Mouse (Mus musculus): ENCODE results near the gene Pdcd1lg2. TPM values are rescaled to one million over a fixed set of nuclear protein-coding genes. Genes with fewer than 3 reads are reported as not detected.

The Pdcd1lg2 gene
- polyA plus RNA-seq, 1 experiment = not detected

DNA sequence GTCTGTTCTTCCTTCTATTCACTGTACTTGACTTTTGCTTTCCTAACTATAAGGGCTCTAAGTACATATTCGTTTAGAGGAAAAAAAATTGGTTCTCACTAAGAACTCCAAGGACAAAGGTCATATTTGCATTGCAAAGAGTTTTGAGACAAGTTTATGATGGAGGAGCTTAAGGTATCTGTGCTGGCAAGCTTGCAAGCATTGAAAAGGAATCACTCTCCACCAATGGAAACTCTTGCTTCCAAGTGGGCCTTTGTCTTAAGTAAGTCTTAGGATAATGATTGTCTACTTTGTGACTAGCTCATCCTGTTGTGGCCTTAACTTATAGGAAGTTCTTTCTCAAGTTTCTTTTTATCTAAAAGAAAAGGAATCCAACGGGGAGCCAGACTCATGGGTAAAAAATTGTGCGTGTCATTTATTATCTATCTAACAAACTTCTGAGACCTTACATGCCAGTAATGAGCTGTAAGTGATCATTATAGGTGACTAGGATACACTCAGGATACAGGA is 5.7 kb downstream of the Pdcd1lg2 start:
- no peak overlapping the region for H3K4me3 ChIP-seq (replicated peaks; ENCODE audit: insufficient read depth, low read depth, low read length)
- no peak for DNase-seq
- whole genome bisulfite sequencing = 83% methylated on average over 3 of the region's 3 CpGs
- TF ChIP-seq POLR2A (IDR thresholded peaks at IDR 0.05; ENCODE audit: borderline replicate concordance, insufficient read depth, low read length) = no peak
- no peak for TF ChIP-seq CTCF (IDR thresholded peaks at IDR 0.05; ENCODE audit: borderline replicate concordance, insufficient read depth, low read depth, low read length)
- no peaks in the 10 kb centered on the region for H3K27me3 ChIP-seq (ENCODE audit: control insufficient read depth, insufficient read depth, low read length)
- no peak overlapping the region for H3K27ac ChIP-seq (ENCODE audit: insufficient read depth, low read length)
- no peaks in the 10 kb centered on the region for H3K4me1 ChIP-seq (ENCODE audit: control insufficient read depth, insufficient read depth, low read length)

- no peak for DNase-seq
- no peak overlapping the region for H3K4me3 ChIP-seq (replicated peaks; ENCODE audit: insufficient read depth, low read depth, low read length)
- no peaks in the 10 kb centered on the region for H3K4me1 ChIP-seq (ENCODE audit: control insufficient read depth, insufficient read depth, low read length)
- H3K27me3 ChIP-seq (ENCODE audit: control insufficient read depth, insufficient read depth, low read length) = no peaks in the 10 kb centered on the region
- TF ChIP-seq CTCF (IDR thresholded peaks at IDR 0.05; ENCODE audit: borderline replicate concordance, insufficient read depth, low read depth, low read length) (no peak), POLR2A (IDR thresholded peaks at IDR 0.05; ENCODE audit: borderline replicate concordance, insufficient read depth, low read length) (no peak)
- no peak overlapping the region for H3K27ac ChIP-seq (ENCODE audit: insufficient read depth, low read length)
- WGBS = 74% methylated on average over 2 of the region's 2 CpGs
Observed at GRCm38 (mm10) chr19:29417188-29417587, 6.5 kb downstream of the Pdcd1lg2 start.

DNA sequence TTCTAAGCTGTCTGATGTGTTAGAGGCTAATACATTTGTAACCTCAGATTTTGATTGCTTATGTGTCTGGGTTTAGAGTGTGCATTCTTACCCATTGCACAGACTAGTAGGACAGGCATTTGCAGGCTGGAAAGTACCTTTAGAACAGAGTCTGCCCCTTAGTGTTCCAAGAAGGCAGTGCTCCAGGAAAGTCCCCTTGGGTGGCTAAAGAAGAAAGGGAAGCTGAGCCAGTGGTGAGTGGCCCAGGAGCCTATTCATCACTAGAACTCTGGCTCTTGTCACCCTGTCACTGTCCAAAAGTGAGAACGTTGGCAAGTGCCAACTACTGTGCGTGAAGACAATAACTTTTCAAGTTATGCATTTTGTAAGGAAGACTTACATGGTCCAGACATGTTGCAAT is 7.2 kb downstream of the Pdcd1lg2 start:
- TF ChIP-seq CTCF (IDR thresholded peaks at IDR 0.05; ENCODE audit: borderline replicate concordance, insufficient read depth, low read depth, low read length) (no peak), POLR2A (IDR thresholded peaks at IDR 0.05; ENCODE audit: borderline replicate concordance, insufficient read depth, low read length) (no peak)

DNA sequence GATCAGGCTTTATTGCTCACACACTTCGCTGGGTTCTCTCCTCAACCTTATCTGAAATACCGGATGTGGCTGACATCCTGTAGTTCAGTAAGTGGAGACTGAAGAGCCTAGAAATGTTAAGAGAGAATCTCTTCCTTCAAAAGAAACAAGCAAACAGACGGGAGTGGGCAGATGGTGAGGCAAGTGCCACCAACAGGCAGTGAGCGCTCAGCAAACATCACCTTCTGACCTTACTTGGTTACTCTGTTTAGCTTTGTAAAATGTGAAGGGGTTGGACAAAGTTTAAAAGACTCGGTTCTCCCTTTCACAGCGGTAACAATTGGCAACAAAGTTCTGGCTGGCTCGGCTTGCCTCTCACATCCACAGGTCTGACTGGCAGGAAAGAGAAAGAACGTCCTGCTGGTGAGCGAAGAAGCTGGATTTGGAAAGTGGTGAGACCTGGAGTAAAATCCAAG is 8.0 kb downstream of the Pdcd1lg2 start:
- Histone ChIP-seq H3K27me3 (ENCODE audit: control insufficient read depth, insufficient read depth, low read length) (no peaks in the 10 kb centered on the region), H3K27ac (ENCODE audit: insufficient read depth, low read length) (no peak overlapping the region), H3K4me1 (ENCODE audit: control insufficient read depth, insufficient read depth, low read length) (no peaks in the 10 kb centered on the region), H3K4me3 (replicated peaks; ENCODE audit: insufficient read depth, low read depth, low read length) (no peak overlapping the region)
- no peak for DNase-seq
- no peak for TF ChIP-seq POLR2A (IDR thresholded peaks at IDR 0.05; ENCODE audit: borderline replicate concordance, insufficient read depth, low read length)
- no peak for TF ChIP-seq CTCF (IDR thresholded peaks at IDR 0.05; ENCODE audit: borderline replicate concordance, insufficient read depth, low read depth, low read length)
- WGBS = 22% methylated on average over 9 of the region's 9 CpGs

More for the DNA sequence above, 7.2 kb downstream of the Pdcd1lg2 start:
- no peak overlapping the region for H3K27ac ChIP-seq (ENCODE audit: insufficient read depth, low read length)
- WGBS = 30% methylated on average over 2 of the region's 2 CpGs
- H3K4me3 ChIP-seq (replicated peaks; ENCODE audit: insufficient read depth, low read depth, low read length) = no peak overlapping the region
- no peaks in the 10 kb centered on the region for H3K4me1 ChIP-seq (ENCODE audit: control insufficient read depth, insufficient read depth, low read length)
- no peaks in the 10 kb centered on the region for H3K27me3 ChIP-seq (ENCODE audit: control insufficient read depth, insufficient read depth, low read length)
- DNase-seq = no peak

DNA sequence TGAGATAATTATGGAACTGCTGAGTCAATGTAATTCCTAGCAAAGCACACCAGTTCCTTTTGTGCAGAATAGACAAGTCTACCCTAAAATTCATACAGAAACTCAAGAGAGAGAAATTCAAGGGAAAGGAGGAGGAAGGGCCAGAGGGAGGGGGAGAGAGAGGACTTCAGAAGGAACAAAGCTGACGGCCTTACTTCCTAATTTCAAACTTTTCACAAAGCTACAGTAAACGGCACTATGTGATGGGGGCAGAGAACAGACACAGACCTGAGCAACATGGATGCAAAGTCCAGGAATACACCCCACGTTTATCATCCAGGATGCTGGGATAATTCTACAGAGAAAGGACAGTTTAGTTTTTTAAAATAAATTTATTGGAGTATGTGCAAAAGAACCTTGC is 8.8 kb downstream of the Pdcd1lg2 start:
- WGBS = 73% methylated on average over 3 of the region's 3 CpGs
- Histone ChIP-seq H3K27me3 (ENCODE audit: control insufficient read depth, insufficient read depth, low read length) (no peaks in the 10 kb centered on the region), H3K4me1 (ENCODE audit: control insufficient read depth, insufficient read depth, low read length) (no peaks in the 10 kb centered on the region), H3K4me3 (replicated peaks; ENCODE audit: insufficient read depth, low read depth, low read length) (no peak overlapping the region), H3K27ac (ENCODE audit: insufficient read depth, low read length) (no peak overlapping the region)
- TF ChIP-seq CTCF (IDR thresholded peaks at IDR 0.05; ENCODE audit: borderline replicate concordance, insufficient read depth, low read depth, low read length) (no peak), POLR2A (IDR thresholded peaks at IDR 0.05; ENCODE audit: borderline replicate concordance, insufficient read depth, low read length) (no peak)
- DNase-seq = no peak

GRCm38 (mm10) chr19:29419946-29420345 is 9.2 kb downstream of the Pdcd1lg2 start:
- no peak for TF ChIP-seq CTCF (IDR thresholded peaks at IDR 0.05; ENCODE audit: borderline replicate concordance, insufficient read depth, low read depth, low read length)
- TF ChIP-seq POLR2A (IDR thresholded peaks at IDR 0.05; ENCODE audit: borderline replicate concordance, insufficient read depth, low read length) = no peak
- no peak for DNase-seq

GRCm38 (mm10) chr19:29420397-29420796 is 9.7 kb downstream of the Pdcd1lg2 start:
- no peak for DNase-seq
- Histone ChIP-seq H3K27me3 (ENCODE audit: control insufficient read depth, insufficient read depth, low read length) (no peaks in the 10 kb centered on the region), H3K4me3 (replicated peaks; ENCODE audit: insufficient read depth, low read depth, low read length) (no peak overlapping the region), H3K4me1 (ENCODE audit: control insufficient read depth, insufficient read depth, low read length) (no peaks in the 10 kb centered on the region), H3K27ac (ENCODE audit: insufficient read depth, low read length) (no peak overlapping the region)
- TF ChIP-seq CTCF (IDR thresholded peaks at IDR 0.05; ENCODE audit: borderline replicate concordance, insufficient read depth, low read depth, low read length) (no peak), POLR2A (IDR thresholded peaks at IDR 0.05; ENCODE audit: borderline replicate concordance, insufficient read depth, low read length) (no peak)
- WGBS = 38% methylated on average over 8 of the region's 8 CpGs

More at GRCm38 (mm10) chr19:29419946-29420345, 9.2 kb downstream of the Pdcd1lg2 start:
- H3K27me3 ChIP-seq (ENCODE audit: control insufficient read depth, insufficient read depth, low read length) = no peaks in the 10 kb centered on the region
- no peak overlapping the region for H3K4me3 ChIP-seq (replicated peaks; ENCODE audit: insufficient read depth, low read depth, low read length)
- no peak overlapping the region for H3K27ac ChIP-seq (ENCODE audit: insufficient read depth, low read length)
- H3K4me1 ChIP-seq (ENCODE audit: control insufficient read depth, insufficient read depth, low read length) = no peaks in the 10 kb centered on the region

DNA sequence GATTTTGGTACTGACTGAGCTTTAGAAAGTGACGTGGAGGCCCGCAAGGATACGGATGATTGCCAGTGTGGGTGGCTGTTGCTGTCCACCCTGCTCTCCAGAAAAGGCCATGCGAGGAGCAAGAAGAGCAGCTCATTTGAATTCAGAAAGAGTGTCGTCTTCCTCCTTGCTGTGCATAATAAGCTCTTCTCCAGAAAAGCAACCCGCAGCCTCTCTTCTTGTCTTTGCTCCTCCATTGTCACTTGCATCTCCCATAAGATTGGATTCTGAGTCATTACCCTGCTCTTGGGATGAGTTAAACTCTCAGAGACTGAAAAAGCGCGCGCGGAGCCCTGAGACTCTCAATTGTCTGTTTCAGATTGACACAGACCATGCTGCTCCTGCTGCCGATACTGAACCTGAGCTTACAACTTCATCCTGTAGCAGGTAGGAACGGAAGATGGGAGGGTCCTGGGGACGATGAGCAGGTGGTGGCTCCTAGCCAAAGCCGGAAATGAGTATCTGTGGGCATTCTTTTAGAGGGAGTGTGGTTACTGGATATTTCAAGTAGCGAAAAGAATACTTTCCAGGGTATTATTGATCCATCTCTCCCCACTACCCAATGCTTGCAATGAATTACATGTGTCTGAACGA is 11.4 kb downstream of the Pdcd1lg2 start:
- H3K4me3 ChIP-seq (replicated peaks; ENCODE audit: insufficient read depth, low read depth, low read length) = no peak overlapping the region
- no peak for TF ChIP-seq POLR2A (IDR thresholded peaks at IDR 0.05; ENCODE audit: borderline replicate concordance, insufficient read depth, low read length)
- TF ChIP-seq CTCF (IDR thresholded peaks at IDR 0.05; ENCODE audit: borderline replicate concordance, insufficient read depth, low read depth, low read length) = no peak
- no peaks in the 10 kb centered on the region for H3K4me1 ChIP-seq (ENCODE audit: control insufficient read depth, insufficient read depth, low read length)
- 82% methylated on average over 16 of the region's 16 CpGs for WGBS
- no peak overlapping the region for H3K27ac ChIP-seq (ENCODE audit: insufficient read depth, low read length)
- H3K27me3 ChIP-seq (ENCODE audit: control insufficient read depth, insufficient read depth, low read length) = no peaks in the 10 kb centered on the region
- DNase-seq = no peak
